ENCODE assay signal across 9 mouse cellular contexts in the genomic region with DNA sequence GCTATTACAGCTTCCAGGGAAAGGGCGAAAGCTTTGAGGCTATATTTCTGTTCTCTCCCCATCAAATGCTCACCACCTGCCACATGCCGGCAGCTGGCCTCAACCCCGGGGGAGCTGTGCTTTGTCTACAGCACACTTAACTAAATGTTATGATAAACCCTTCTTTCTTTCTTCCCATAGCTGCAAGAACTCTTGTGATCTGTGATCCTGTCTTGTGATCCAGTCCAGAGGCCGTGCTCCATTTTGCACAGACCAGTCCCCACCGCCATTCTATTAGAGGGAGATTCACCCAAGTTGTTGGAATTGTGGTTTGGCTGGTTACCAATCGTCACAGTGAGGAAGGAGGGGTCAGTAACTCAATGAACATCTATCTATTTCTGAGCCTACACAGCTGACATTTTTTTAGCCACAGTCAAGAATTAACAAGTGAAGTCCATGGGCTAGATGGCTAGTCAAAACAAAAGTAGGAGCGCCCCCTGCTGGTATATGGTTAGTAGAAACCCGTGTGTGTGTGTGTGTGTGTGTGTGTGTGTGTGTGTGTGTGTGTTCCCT.
DNase-seq lines count a peak whose midpoint lies in the region; ATAC-seq and TF ChIP-seq lines count a peak whose summit lies in the region.
"Had no signal": no experiment of that assay in that cellular context is flagged by ENCODE, and none has a peak within 500 bp of the region (broad histone marks: within the 10 kb centered on the region; RNA-seq: fewer than 3 reads in every experiment).

No protein-coding gene starts in this region.

- 26% methylated on average over 8 of the region's 8 CpGs for WGBS in hindbrain, embryonic 12.5 days
- 14% methylated on average over 8 of the region's 8 CpGs for whole genome bisulfite sequencing in midbrain, postnatal 0 days

- in situ Hi-C loops in Patski (cut with MboI; ENCODE audit: low pct_unique_long_range_greater_than_20kb): loop anchor here (25.0 kb wide), 1 partner anchor 705 kb away; no protein-coding TSS in a partner anchor

- no peaks in the 10 kb centered on the region for H3K36me3 ChIP-seq in hindbrain, embryonic 12.5 days
- no peaks in the 10 kb centered on the region for H3K36me3 ChIP-seq in midbrain, postnatal 0 days (ENCODE audit: insufficient read depth, low read length)
- H3K36me3 ChIP-seq: heart, embryonic 15.5 days had no signal

- TF ChIP-seq CTCF in gastrocnemius, adult 2 months (IDR thresholded peaks at IDR 0.05): no peak; the same call in 1 of the 2 replicates
- peak; percentile 43 for TF ChIP-seq CTCF in Patski (IDR thresholded peaks at IDR 0.05)
- TF ChIP-seq CTCF in midbrain, postnatal 0 days (IDR thresholded peaks at IDR 0.05): peak; percentile 68

- no peak overlapping the region for H3K4me2 ChIP-seq in hindbrain, embryonic 12.5 days (replicated peaks)
- no peak overlapping the region for H3K4me2 ChIP-seq in midbrain, postnatal 0 days (ENCODE audit: low read depth, low read length, poor library complexity, severe bottlenecking)
- H3K4me2 ChIP-seq: heart, embryonic 15.5 days had no signal

- no peaks in the 10 kb centered on the region for H3K9me3 ChIP-seq in hindbrain, embryonic 12.5 days (replicated peaks)
- no peaks in the 10 kb centered on the region for H3K9me3 ChIP-seq in midbrain, postnatal 0 days (ENCODE audit: low read length)
- H3K9me3 ChIP-seq: heart, embryonic 15.5 days had no signal

- no peak overlapping the region for H3K27ac ChIP-seq in gastrocnemius, adult 2 months
- H3K27ac ChIP-seq in hindbrain, embryonic 12.5 days: peak overlapping the region; percentile 55
- H3K27ac ChIP-seq in midbrain, postnatal 0 days (ENCODE audit: low read depth, low read length): no peak overlapping the region
- H3K27ac ChIP-seq: heart, embryonic 15.5 days had no signal

- no peak overlapping the region for H3K4me3 ChIP-seq in gastrocnemius, adult 2 months
- no peak overlapping the region for H3K4me3 ChIP-seq in hindbrain, embryonic 12.5 days
- no peak overlapping the region for H3K4me3 ChIP-seq in midbrain, postnatal 0 days (ENCODE audit: low read depth, low read length)
- H3K4me3 ChIP-seq: heart, embryonic 15.5 days had no signal

- H3K9ac ChIP-seq in hindbrain, embryonic 12.5 days: no peak overlapping the region
- H3K9ac ChIP-seq in midbrain, postnatal 0 days (replicated peaks; ENCODE audit: low read length, poor library complexity, severe bottlenecking): no peak overlapping the region
- H3K9ac ChIP-seq: heart, embryonic 15.5 days had no signal

- no peaks in the 10 kb centered on the region for H3K27me3 ChIP-seq in Patski
- no peaks in the 10 kb centered on the region for H3K27me3 ChIP-seq in hindbrain, embryonic 12.5 days
- H3K27me3 ChIP-seq in midbrain, postnatal 0 days (ENCODE audit: insufficient read depth, low read length): no peaks in the 10 kb centered on the region
- H3K27me3 ChIP-seq: heart, embryonic 15.5 days had no signal

- intact Hi-C loops in gastrocnemius, adult 2 months (cut with DNase I): no loop called here
- intact Hi-C loops in left cerebral cortex, postnatal 36 days (cut with DNase I): loop anchor here (5.0 to 10.0 kb wide), 3 partner anchors 212 to 710 kb away; no protein-coding TSS in a partner anchor

- CTCF ChIA-PET in Patski (lab: Charles Lee): interaction anchor here (0.8 kb wide), 1 partner anchor 9 kb away, joined by 3 read pairs; no protein-coding TSS in a partner anchor

- POLR2A ChIA-PET in Patski (lab: Charles Lee): no interaction called here

- DNase-seq in gastrocnemius, adult 2 months: peak; percentile 22
- no peak for DNase-seq in gastrocnemius, adult 8-10 months (ENCODE audit: low spot score in 2 of 2)
- DNase-seq in Patski (ENCODE audit: low read depth, low spot score): no peak
- peak; percentile 89 for DNase-seq in embryo, embryonic 10.5 days (ENCODE audit: low spot score)
- DNase-seq in left cerebral cortex, postnatal 36 days (ENCODE audit: low spot score in 2 of 2): peak; percentile 36 to 62
- peak; percentile 86 for DNase-seq in midbrain, postnatal 0 days (ENCODE audit: low spot score)

- H3K4me1 ChIP-seq in hindbrain, embryonic 12.5 days: peaks cover 12% of the 10 kb centered on the region
- H3K4me1 ChIP-seq in midbrain, postnatal 0 days (ENCODE audit: insufficient read depth, low read length): no peaks in the 10 kb centered on the region
- H3K4me1 ChIP-seq: heart, embryonic 15.5 days had no signal

- ATAC-seq in Patski: no peak
- ATAC-seq in hindbrain, embryonic 12.5 days (ENCODE audit: low FRiP score): peak; percentile 86
- ATAC-seq in midbrain, postnatal 0 days (ENCODE audit: low FRiP score): 0 out of 2 replicates have a peak, but pooled peaks have one; percentile 52
- no peak for ATAC-seq in inflammation-experienced regulatory T-cells, adult 6 months

Comparison
In these comparisons a context has a peak if more than half of its experiments do, and no peak if none do; other contexts are left out.
1. DNase-seq: peak in gastrocnemius, adult 2 months (single experiment), embryo, embryonic 10.5 days (single experiment), left cerebral cortex, postnatal 36 days (2 of 2) and midbrain, postnatal 0 days (single experiment); none in gastrocnemius, adult 8-10 months (0 of 2) and Patski (single experiment).
2. ATAC-seq: peak in hindbrain, embryonic 12.5 days (single experiment) and midbrain, postnatal 0 days (single experiment); none in Patski (single experiment) and inflammation-experienced regulatory T-cells, adult 6 months (single experiment).